Mouse (Mus musculus): ENCODE data around the gene Rabac1. TPM values are rescaled to one million over a fixed set of nuclear protein-coding genes. Genes with fewer than 3 reads are reported as not detected.
A peak's percentile ranks its signal among the peaks of the same experiment; 100 is the strongest.

The Rabac1 gene
- polyA plus RNA-seq, 1 experiment from 2014 or later, result 156 TPM

DNA sequence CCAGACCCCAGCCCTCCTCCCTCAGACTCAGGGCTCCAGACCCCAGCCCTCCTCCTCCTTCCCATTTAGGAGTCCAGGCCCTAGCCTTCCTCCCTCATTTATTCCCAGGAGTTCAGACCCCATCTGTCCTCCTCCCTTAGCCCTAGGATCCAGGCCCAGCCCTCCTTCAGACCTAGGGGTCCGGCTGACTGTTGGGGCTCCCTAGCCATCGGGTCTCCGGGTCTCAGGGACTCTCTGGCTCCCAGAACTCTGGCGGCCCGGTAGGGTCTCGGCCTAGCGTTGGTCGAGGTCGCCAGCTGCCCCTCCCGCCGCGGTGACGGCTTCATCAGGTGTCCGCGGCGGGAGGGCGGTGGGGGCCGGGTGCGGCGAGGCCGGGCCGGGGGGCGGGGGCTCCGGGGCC, 18.6 kb downstream of the Rabac1 start:
- peaks cover 85% of the 10 kb centered on the region for H3K27me3 ChIP-seq
- H3K4me1 ChIP-seq, result peaks cover 10% of the 10 kb centered on the region
- H3K36me3 ChIP-seq, result no peaks in the 10 kb centered on the region
- no peaks in the 10 kb centered on the region for H3K9me3 ChIP-seq
- whole genome bisulfite sequencing, result 2% methylated on average over 21 of the region's 24 CpGs
- H3K4me3 ChIP-seq, result peak overlapping the region; percentile 39
- H3K9ac ChIP-seq, result no peak overlapping the region
- ATAC-seq (ENCODE audit: borderline replicate concordance, extremely low read depth, low FRiP score, low TSS enrichment), result peak; percentile 27; the same call in 1 of the 2 replicates
- peak overlapping the region; percentile 64 for H3K4me2 ChIP-seq
- H3K27ac ChIP-seq, result no peak overlapping the region

DNA sequence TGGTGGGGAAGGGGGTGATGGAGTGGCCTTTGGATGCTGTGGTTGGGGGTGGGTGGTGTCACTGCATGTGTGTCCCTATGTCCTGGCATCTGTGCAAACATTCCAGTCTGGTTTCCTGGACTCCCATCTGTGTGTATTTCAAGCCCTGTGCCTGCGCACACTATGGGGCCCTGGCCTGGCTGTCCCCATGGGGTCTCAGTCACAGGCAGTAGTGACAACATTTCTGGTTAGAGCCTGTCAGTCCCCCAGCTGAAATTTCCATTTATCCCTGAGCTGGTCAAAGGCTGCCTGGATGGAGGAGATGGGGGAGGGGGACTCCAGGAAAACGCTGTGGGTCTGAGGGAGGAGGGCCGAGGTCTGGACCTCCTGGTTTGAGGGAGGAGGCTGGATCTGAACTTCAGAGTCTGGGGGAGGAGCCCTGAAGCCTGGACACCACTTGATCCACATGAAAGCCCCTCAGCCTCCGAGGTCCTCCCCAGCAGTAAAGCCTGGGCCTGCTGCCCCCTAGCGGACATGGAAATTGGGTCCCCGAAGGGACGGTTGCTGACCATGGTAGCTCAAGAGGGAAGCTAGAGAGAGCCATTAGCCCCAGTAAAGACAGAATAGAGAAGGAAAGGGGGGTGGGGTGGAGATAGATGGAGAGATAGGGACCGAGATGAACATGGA, 22.5 kb downstream of the Rabac1 start:
- H3K27me3 ChIP-seq, result peaks cover 100% of the 10 kb centered on the region
- no peak overlapping the region for H3K27ac ChIP-seq
- H3K9ac ChIP-seq, result no peak overlapping the region
- H3K4me3 ChIP-seq, result no peak overlapping the region
- peak; percentile 32; the same call in 1 of the 2 replicates for ATAC-seq (ENCODE audit: borderline replicate concordance, extremely low read depth, low FRiP score, low TSS enrichment)
- peaks cover 6% of the 10 kb centered on the region for H3K4me1 ChIP-seq
- no peak overlapping the region for H3K4me2 ChIP-seq
- H3K9me3 ChIP-seq, result no peaks in the 10 kb centered on the region
- H3K36me3 ChIP-seq, result no peaks in the 10 kb centered on the region
- under 1% methylated on average over 8 of the region's 8 CpGs for WGBS

DNA sequence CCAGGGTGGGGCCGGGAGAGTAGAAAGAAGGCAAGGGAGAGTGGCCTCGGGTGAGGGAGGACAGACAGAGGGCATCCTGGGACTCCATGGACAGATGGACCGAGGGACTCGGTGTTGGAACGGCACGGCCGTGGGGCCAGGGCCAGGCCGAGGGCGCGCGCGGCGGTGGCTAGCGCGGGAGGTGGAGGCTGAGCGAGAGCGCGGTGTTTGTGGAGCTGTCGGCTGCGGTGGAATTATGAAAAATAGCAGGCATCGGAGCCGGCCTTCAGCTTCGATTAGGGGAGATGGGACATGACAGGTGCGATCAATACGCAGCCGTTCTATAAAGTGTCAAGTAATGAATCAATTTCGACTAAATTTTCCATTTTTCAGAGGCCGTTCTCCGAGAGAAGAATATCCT, 23.8 kb downstream of the Rabac1 start:
- H3K27me3 ChIP-seq, result peaks cover 100% of the 10 kb centered on the region
- no peak overlapping the region for H3K4me3 ChIP-seq
- H3K36me3 ChIP-seq, result no peaks in the 10 kb centered on the region
- no peak overlapping the region for H3K4me2 ChIP-seq
- peaks cover 7% of the 10 kb centered on the region for H3K4me1 ChIP-seq
- no peaks in the 10 kb centered on the region for H3K9me3 ChIP-seq
- no peak for ATAC-seq (ENCODE audit: borderline replicate concordance, extremely low read depth, low FRiP score, low TSS enrichment)
- no peak overlapping the region for H3K27ac ChIP-seq
- no peak overlapping the region for H3K9ac ChIP-seq
- 4% methylated on average over 29 of the region's 29 CpGs for WGBS

DNA sequence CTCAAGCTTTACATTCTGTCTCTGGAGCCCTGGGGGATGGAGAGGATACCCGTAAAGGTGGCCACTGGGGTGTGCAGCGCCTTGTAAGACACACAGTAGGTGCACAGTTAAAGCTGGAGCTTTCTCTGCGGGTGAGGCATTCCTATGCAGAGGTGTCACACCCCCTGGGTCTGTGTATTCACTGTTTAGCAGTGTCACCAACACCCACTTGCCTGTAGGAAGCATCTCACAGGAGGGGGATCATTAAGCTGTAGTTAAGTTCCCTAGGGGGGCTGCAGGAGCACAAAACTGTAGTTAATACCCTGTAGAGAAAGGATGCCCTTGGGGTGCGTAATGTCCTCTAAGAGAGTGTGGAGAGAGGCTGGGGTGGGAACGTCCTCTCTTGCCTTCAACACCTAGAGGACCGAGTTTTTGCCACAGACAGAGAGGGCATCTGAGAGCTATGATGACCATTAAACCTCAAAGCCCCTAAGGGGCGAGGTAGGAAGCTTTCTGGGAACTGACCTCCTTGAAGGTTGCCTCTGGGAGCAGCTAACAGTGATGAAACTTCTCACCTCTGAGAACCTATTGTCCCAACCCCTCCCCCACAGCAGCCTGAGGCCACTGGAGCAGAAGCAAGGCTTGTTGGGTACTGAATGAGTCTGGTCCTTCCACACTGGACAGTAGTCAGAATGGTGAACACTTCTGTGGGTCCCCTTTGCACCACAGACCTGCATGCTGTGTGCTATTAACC, 25.1 kb downstream of the Rabac1 start:
- H3K9me3 ChIP-seq, result no peaks in the 10 kb centered on the region
- WGBS, result 6% methylated on average over 7 of the region's 7 CpGs
- no peak overlapping the region for H3K4me2 ChIP-seq
- H3K27ac ChIP-seq, result no peak overlapping the region
- H3K27me3 ChIP-seq, result peaks cover 100% of the 10 kb centered on the region
- H3K9ac ChIP-seq, result no peak overlapping the region
- H3K4me3 ChIP-seq, result no peak overlapping the region
- no peaks in the 10 kb centered on the region for H3K36me3 ChIP-seq
- peaks cover 7% of the 10 kb centered on the region for H3K4me1 ChIP-seq
- ATAC-seq (ENCODE audit: borderline replicate concordance, extremely low read depth, low FRiP score, low TSS enrichment), result no peak

DNA sequence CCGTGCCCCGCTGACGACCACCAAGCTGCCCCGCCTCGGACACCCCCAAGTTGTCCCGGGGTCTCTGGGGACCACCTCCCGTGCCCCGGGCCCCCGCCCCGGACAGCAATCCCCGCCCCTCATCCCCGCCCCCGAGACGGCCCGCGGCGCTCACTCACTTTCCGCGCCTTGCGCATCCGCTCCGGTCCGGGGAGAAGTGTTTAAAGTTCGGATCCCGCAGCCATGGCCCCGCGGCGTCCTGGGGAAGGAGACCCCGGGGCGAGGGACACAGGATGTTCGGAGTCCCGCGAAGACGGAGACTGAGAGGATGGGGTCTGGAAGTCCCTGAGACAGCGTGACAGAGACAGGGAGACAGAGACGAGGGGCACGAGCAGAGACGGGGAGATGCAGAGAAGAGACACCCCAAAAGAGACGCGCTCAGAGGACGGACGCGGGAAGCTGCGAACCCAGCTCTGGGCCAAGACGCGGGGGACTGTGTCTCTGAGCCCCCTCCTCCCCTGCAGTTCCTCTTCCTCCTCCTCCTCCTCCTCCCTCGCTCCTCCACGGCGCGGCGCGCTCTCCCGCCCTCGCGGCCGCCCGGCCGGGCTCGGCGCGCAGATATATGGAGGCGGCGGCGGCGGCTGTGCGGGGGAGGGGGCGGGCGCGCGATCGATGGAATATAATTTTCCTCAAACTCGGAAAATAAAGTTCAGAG, 28.1 kb downstream of the Rabac1 start, which contains the start of gene Gm4881:
Gene Gm4881, minus strand, starts transcription at position 238 of the 694 bp plus-strand sequence.
- no peaks in the 10 kb centered on the region for H3K36me3 ChIP-seq
- H3K27ac ChIP-seq, result no peak within 1 kb of the TSS
- under 1% methylated on average over 72 of the region's 72 CpGs for whole genome bisulfite sequencing
- H3K4me1 ChIP-seq, result peaks cover 7% of the 10 kb centered on the region
- H3K9ac ChIP-seq, result no peak within 1 kb of the TSS
- peak within 1 kb of the TSS; percentile 52 for H3K4me2 ChIP-seq
- H3K27me3 ChIP-seq, result peaks cover 100% of the 10 kb centered on the region
- ATAC-seq (ENCODE audit: borderline replicate concordance, extremely low read depth, low FRiP score, low TSS enrichment), result no peak
- H3K9me3 ChIP-seq, result no peaks in the 10 kb centered on the region
- peak within 1 kb of the TSS; percentile 24 for H3K4me3 ChIP-seq

DNA sequence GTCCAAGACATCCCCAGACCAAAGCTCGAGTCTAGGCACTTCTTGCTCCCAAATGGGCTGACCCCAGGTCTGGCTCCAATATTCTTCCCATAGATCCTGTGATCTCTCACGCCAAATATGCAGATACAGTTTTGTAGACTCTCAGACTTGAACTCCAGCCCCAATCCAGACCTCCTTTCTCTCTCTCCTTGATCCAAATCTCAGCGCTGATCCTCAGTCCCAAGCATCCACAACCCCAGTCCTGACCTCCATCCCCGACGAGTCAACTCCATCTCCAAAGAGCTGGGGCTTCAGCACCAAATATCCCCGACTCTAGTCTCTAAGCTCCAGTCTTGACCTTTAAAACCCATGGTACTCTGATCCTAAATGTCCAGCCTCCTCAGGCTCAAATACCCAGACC, 28.9 kb downstream of the Rabac1 start:
- 8% methylated on average over 6 of the region's 6 CpGs for WGBS
- no peak overlapping the region for H3K27ac ChIP-seq
- no peaks in the 10 kb centered on the region for H3K9me3 ChIP-seq
- no peak for ATAC-seq (ENCODE audit: borderline replicate concordance, extremely low read depth, low FRiP score, low TSS enrichment)
- peaks cover 100% of the 10 kb centered on the region for H3K27me3 ChIP-seq
- no peak overlapping the region for H3K9ac ChIP-seq
- no peak overlapping the region for H3K4me3 ChIP-seq
- H3K36me3 ChIP-seq, result no peaks in the 10 kb centered on the region
- peaks cover 7% of the 10 kb centered on the region for H3K4me1 ChIP-seq
- no peak overlapping the region for H3K4me2 ChIP-seq

DNA sequence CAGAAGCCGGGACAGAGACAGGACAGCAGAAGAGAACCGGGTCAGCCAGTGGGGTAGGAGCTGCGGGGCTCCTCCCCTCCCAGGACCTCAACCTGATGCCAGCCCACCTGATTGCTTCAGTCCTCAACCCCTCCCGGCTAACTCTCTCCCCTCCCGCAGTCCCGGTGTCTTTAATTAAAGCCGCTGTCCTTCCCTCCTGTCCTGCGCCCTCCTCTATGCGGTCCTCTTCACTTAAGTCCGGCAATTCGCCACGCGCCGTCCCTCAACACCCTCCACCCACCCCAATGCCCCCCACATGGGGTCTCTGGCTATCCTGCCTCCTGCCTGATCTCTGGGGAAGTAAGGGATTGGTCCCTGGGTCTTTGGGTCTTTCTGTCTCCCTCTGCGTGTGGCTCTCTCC, 40.9 kb downstream of the Rabac1 start:
- H3K4me1 ChIP-seq, result no peaks in the 10 kb centered on the region
- H3K4me2 ChIP-seq, result no peak overlapping the region
- WGBS, result 2% methylated on average over 15 of the region's 15 CpGs
- H3K4me3 ChIP-seq, result no peak overlapping the region
- H3K27ac ChIP-seq, result no peak overlapping the region
- peaks cover 6% of the 10 kb centered on the region; the same call in 1 of the 2 replicates for H3K36me3 ChIP-seq
- no peak overlapping the region for H3K9ac ChIP-seq
- ATAC-seq (ENCODE audit: borderline replicate concordance, extremely low read depth, low FRiP score, low TSS enrichment), result no peak
- peaks cover 85% of the 10 kb centered on the region for H3K27me3 ChIP-seq
- H3K9me3 ChIP-seq, result no peaks in the 10 kb centered on the region

DNA sequence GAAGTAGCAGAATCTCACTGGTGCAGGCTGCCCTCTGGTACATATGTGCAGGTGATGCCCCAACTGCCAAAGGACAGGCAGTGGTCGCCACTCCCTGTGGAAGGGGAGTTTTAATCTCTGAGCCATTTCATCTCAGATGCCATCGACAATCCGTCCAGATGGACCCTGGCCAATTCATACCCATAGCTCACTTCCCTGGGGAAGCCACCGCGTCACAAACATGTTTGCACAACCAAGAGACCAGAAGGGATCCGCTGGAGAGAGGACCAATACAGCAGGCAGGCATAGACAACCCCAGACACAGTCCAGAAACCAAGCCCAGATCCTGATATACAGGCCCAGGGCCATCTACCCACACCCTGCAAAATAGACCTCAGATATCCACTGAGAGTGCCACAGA, 42.1 kb downstream of the Rabac1 start:
- Histone ChIP-seq H3K4me3 (no peak overlapping the region), H3K36me3 (peaks cover 14% of the 10 kb centered on the region), H3K27me3 (peaks cover 73% of the 10 kb centered on the region), H3K4me1 (no peaks in the 10 kb centered on the region), H3K9ac (no peak overlapping the region), H3K4me2 (no peak overlapping the region), H3K9me3 (no peaks in the 10 kb centered on the region), H3K27ac (no peak overlapping the region)
- no peak for ATAC-seq (ENCODE audit: borderline replicate concordance, extremely low read depth, low FRiP score, low TSS enrichment)
- WGBS, result 38% methylated on average over 6 of the region's 6 CpGs

Small RNA genes within 50 kb of the gene (microRNA-seq; reads per million reads assigned to microRNA genes)
- gene Mir7046 (not detected), gene Mir7047 (not detected)

Other genes starting within 250 kb of the Rabac1 start
- gene Gm4763, start 245.8 kb downstream of the Rabac1 start, polyA plus RNA-seq (2015; fragmentation: Nextera tagmentation; extraction: Ambion mirVana), result not detected in 2 replicates
- 0.73 and 0.75 TPM in 2 replicates for gene Cd177, start 212.4 kb downstream of the Rabac1 start, polyA plus RNA-seq (2015; fragmentation: Nextera tagmentation; extraction: Ambion mirVana)
- gene Ceacam10, start 195.5 kb downstream of the Rabac1 start, polyA plus RNA-seq (2015; fragmentation: Nextera tagmentation; extraction: Ambion mirVana), result 0.15 TPM in 1 of 2 replicates, not detected in the other
- 14.1 and 18.4 TPM in 2 replicates for gene Gm9844, start 110.5 kb downstream of the Rabac1 start, polyA plus RNA-seq (2015; fragmentation: Nextera tagmentation; extraction: Ambion mirVana)
- gene Lypd4, start 102.8 kb downstream of the Rabac1 start, polyA plus RNA-seq (2015; fragmentation: Nextera tagmentation; extraction: Ambion mirVana), result not detected in 2 replicates
- gene Dmrtc2, start 102.7 kb downstream of the Rabac1 start, polyA plus RNA-seq (2015; fragmentation: Nextera tagmentation; extraction: Ambion mirVana), result not detected in 2 replicates
- 2,408 and 2,762 TPM in 2 replicates for gene Rps19, start 88.4 kb downstream of the Rabac1 start, polyA plus RNA-seq (2015; fragmentation: Nextera tagmentation; extraction: Ambion mirVana)
- gene Cd79a, start 75.4 kb downstream of the Rabac1 start, polyA plus RNA-seq (2015; fragmentation: Nextera tagmentation; extraction: Ambion mirVana), result 0.25 and 0.52 TPM in 2 replicates
- 115 and 128 TPM in 2 replicates for gene Arhgef1, start 69.8 kb downstream of the Rabac1 start, polyA plus RNA-seq (2015; fragmentation: Nextera tagmentation; extraction: Ambion mirVana)
- gene Gm4881, start 28.3 kb downstream of the Rabac1 start, polyA plus RNA-seq (2015; fragmentation: Nextera tagmentation; extraction: Ambion mirVana), result not detected in 2 replicates
- gene Atp1a3, start 33.2 kb upstream of the Rabac1 start, polyA plus RNA-seq (2015; fragmentation: Nextera tagmentation; extraction: Ambion mirVana), result 0.84 and 1.3 TPM in 2 replicates
- gene Grik5, start 99.6 kb upstream of the Rabac1 start, polyA plus RNA-seq (2015; fragmentation: Nextera tagmentation; extraction: Ambion mirVana), result 3.8 and 4.2 TPM in 2 replicates
- 29.8 and 30.4 TPM in 2 replicates for gene Zfp574, start 99.8 kb upstream of the Rabac1 start, polyA plus RNA-seq (2015; fragmentation: Nextera tagmentation; extraction: Ambion mirVana)
- gene Pou2f2, start 207.0 kb upstream of the Rabac1 start, polyA plus RNA-seq (2015; fragmentation: Nextera tagmentation; extraction: Ambion mirVana), result 0.31 and 0.55 TPM in 2 replicates
- gene Dedd2, start 247.9 kb upstream of the Rabac1 start, polyA plus RNA-seq (2015; fragmentation: Nextera tagmentation; extraction: Ambion mirVana), result 9.6 and 11.2 TPM in 2 replicates
- 3.0 and 3.6 TPM in 2 replicates for gene Zfp526, start 248.7 kb upstream of the Rabac1 start, polyA plus RNA-seq (2015; fragmentation: Nextera tagmentation; extraction: Ambion mirVana)